Mouse (Mus musculus): ENCODE measurements around the gene Gfod1. TPM values are rescaled to one million over a fixed set of nuclear protein-coding genes. Genes with fewer than 3 reads are reported as not detected.

Gene Gfod1
- polyA plus RNA-seq (2011; ENCODE audit: insufficient read length, low read depth, missing spikeins), result 4.2 and 9.6 TPM in 2 replicates

GRCm38 (mm10) chr13:43304018-43304431 lies at the start of gene Gfod1:
Gene Gfod1, minus strand, starts transcription at chr13:43304172.
- H3K27ac ChIP-seq (ENCODE audit: insufficient read depth, low read length), result peak within 1 kb of the TSS; percentile 42; the same call in 1 of the 2 replicates
- H3K4me3 ChIP-seq (ENCODE audit: insufficient read depth, low read length), result peak within 1 kb of the TSS; percentile 87
- H3K4me1 ChIP-seq (ENCODE audit: control insufficient read depth, insufficient read depth, low read length), result peaks cover 12% of the 10 kb centered on the region
- no peak for TF ChIP-seq CTCF (IDR thresholded peaks at IDR 0.05; ENCODE audit: borderline replicate concordance, insufficient read depth, low read length)
- peak; percentile 84 for TF ChIP-seq POLR2A (IDR thresholded peaks at IDR 0.05; ENCODE audit: low read depth, low read length)

GRCm38 (mm10) chr13:43353356-43353755 lies 49.4 kb upstream of the Gfod1 start:
- Histone ChIP-seq H3K4me1 (ENCODE audit: control insufficient read depth, insufficient read depth, low read length) (no peaks in the 10 kb centered on the region), H3K4me3 (ENCODE audit: insufficient read depth, low read length) (no peak overlapping the region), H3K27ac (ENCODE audit: insufficient read depth, low read length) (no peak overlapping the region)
- TF ChIP-seq POLR2A (IDR thresholded peaks at IDR 0.05; ENCODE audit: low read depth, low read length) (no peak), CTCF (IDR thresholded peaks at IDR 0.05; ENCODE audit: borderline replicate concordance, insufficient read depth, low read length) (no peak)

- Histone ChIP-seq H3K4me1 (ENCODE audit: control insufficient read depth, insufficient read depth, low read length) (no peaks in the 10 kb centered on the region), H3K27ac (ENCODE audit: insufficient read depth, low read length) (no peak overlapping the region), H3K4me3 (ENCODE audit: insufficient read depth, low read length) (no peak overlapping the region)
- no peak for TF ChIP-seq POLR2A (IDR thresholded peaks at IDR 0.05; ENCODE audit: low read depth, low read length)
These were observed 46.7 kb upstream of the Gfod1 start for GRCm38 (mm10) chr13:43350489-43351169.

GRCm38 (mm10) chr13:43349376-43349775 lies 45.4 kb upstream of the Gfod1 start:
- Histone ChIP-seq H3K4me1 (ENCODE audit: control insufficient read depth, insufficient read depth, low read length) (no peaks in the 10 kb centered on the region), H3K4me3 (ENCODE audit: insufficient read depth, low read length) (no peak overlapping the region), H3K27ac (ENCODE audit: insufficient read depth, low read length) (no peak overlapping the region)
- TF ChIP-seq CTCF (IDR thresholded peaks at IDR 0.05; ENCODE audit: borderline replicate concordance, insufficient read depth, low read length), result no peak
- no peak for TF ChIP-seq POLR2A (IDR thresholded peaks at IDR 0.05; ENCODE audit: low read depth, low read length)

GRCm38 (mm10) chr13:43346825-43347224 lies 42.9 kb upstream of the Gfod1 start:
- no peaks in the 10 kb centered on the region for H3K4me1 ChIP-seq (ENCODE audit: control insufficient read depth, insufficient read depth, low read length)
- no peak overlapping the region for H3K4me3 ChIP-seq (ENCODE audit: insufficient read depth, low read length)

GRCm38 (mm10) chr13:43338632-43339031 lies 34.7 kb upstream of the Gfod1 start:
- no peaks in the 10 kb centered on the region for H3K4me1 ChIP-seq (ENCODE audit: control insufficient read depth, insufficient read depth, low read length)
- TF ChIP-seq CTCF (IDR thresholded peaks at IDR 0.05; ENCODE audit: borderline replicate concordance, insufficient read depth, low read length) (no peak), POLR2A (IDR thresholded peaks at IDR 0.05; ENCODE audit: low read depth, low read length) (no peak)
- no peak overlapping the region for H3K4me3 ChIP-seq (ENCODE audit: insufficient read depth, low read length)
- no peak overlapping the region for H3K27ac ChIP-seq (ENCODE audit: insufficient read depth, low read length)

More at GRCm38 (mm10) chr13:43346825-43347224, 42.9 kb upstream of the Gfod1 start:
- TF ChIP-seq CTCF (IDR thresholded peaks at IDR 0.05; ENCODE audit: borderline replicate concordance, insufficient read depth, low read length) (no peak), POLR2A (IDR thresholded peaks at IDR 0.05; ENCODE audit: low read depth, low read length) (no peak)
- H3K27ac ChIP-seq (ENCODE audit: insufficient read depth, low read length), result no peak overlapping the region

GRCm38 (mm10) chr13:43338001-43338400 lies 34.0 kb upstream of the Gfod1 start:
- Histone ChIP-seq H3K27ac (ENCODE audit: insufficient read depth, low read length) (no peak overlapping the region), H3K4me1 (ENCODE audit: control insufficient read depth, insufficient read depth, low read length) (no peaks in the 10 kb centered on the region), H3K4me3 (ENCODE audit: insufficient read depth, low read length) (no peak overlapping the region)
- no peak for TF ChIP-seq POLR2A (IDR thresholded peaks at IDR 0.05; ENCODE audit: low read depth, low read length)
- no peak for TF ChIP-seq CTCF (IDR thresholded peaks at IDR 0.05; ENCODE audit: borderline replicate concordance, insufficient read depth, low read length)

- Histone ChIP-seq H3K4me1 (ENCODE audit: control insufficient read depth, insufficient read depth, low read length) (no peaks in the 10 kb centered on the region), H3K27ac (ENCODE audit: insufficient read depth, low read length) (no peak overlapping the region; the same call in 1 of the 2 replicates), H3K4me3 (ENCODE audit: insufficient read depth, low read length) (no peak overlapping the region)
- no peak for TF ChIP-seq CTCF (IDR thresholded peaks at IDR 0.05; ENCODE audit: borderline replicate concordance, insufficient read depth, low read length)
- TF ChIP-seq POLR2A (IDR thresholded peaks at IDR 0.05; ENCODE audit: low read depth, low read length), result no peak
These were observed 32.7 kb upstream of the Gfod1 start for GRCm38 (mm10) chr13:43336425-43337221.

- Histone ChIP-seq H3K4me1 (ENCODE audit: control insufficient read depth, insufficient read depth, low read length) (peaks cover 2% of the 10 kb centered on the region; the same call in 1 of the 2 replicates), H3K4me3 (ENCODE audit: insufficient read depth, low read length) (no peak overlapping the region), H3K27ac (ENCODE audit: insufficient read depth, low read length) (no peak overlapping the region)
- no peak for TF ChIP-seq POLR2A (IDR thresholded peaks at IDR 0.05; ENCODE audit: low read depth, low read length)
- TF ChIP-seq CTCF (IDR thresholded peaks at IDR 0.05; ENCODE audit: borderline replicate concordance, insufficient read depth, low read length), result no peak
These were observed 28.6 kb upstream of the Gfod1 start for GRCm38 (mm10) chr13:43332591-43332990.

Measured in embryonic fibroblast, embryonic 13.5 days (primary cell).